Mouse (Mus musculus): ENCODE results near the gene Ttc4.

The Ttc4 gene

GRCm38 (mm10) chr4:106614180-106614797 is 64.5 kb downstream of the Ttc4 start:
- DNase-seq (ENCODE audit: inconsistent ontology term) = peak; percentile 58

DNA sequence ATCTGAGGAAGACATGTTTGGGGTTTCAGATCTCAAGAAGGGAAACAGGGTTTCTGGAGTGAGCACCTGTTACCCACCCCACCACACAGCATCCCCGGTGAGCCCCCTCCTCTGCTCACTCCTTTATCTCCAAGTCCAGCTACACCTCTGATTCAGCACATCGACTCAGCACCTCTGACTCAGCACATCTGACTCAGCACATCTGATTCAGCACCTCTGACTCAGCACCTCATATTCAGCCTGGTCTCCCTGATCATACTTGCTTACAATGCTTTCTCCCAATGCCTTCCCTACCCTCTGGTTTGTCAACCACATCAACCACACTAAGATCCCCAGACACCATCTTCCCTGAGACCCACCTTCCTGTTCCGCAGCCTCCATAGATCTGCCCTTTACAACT is 65.2 kb downstream of the Ttc4 start:
- peak; percentile 24 for DNase-seq (ENCODE audit: inconsistent ontology term)

DNA sequence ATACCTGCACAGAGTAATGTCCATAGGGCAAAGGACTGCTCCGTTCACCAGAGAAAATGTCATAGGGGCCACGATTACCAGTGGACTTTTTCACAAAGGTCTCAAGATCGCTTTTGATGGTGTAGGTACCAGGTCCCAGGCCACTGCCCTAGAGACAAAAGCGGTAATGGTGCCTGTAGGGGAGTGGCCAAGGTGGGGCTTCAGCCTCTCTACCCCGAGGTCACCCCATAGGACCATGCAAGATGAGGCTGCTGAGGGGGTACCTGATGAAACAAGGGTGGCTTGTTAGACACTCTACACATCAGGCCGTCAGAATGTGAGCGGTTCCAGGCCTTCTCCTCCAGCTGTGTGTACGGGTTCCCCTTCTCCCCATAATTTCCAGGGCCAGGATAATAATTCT is 65.6 kb downstream of the Ttc4 start:
- no peak for DNase-seq (ENCODE audit: inconsistent ontology term)
